Mouse (Mus musculus) small intestine, adult 2 months (tissue): ENCODE measurements around the gene Hydin.

Source experiments
- CTCF ChIP-seq: fragments of 200-500 bp; IDR thresholded peaks from 2 replicates; pipeline ENCODE4 v1.5.1; 2012; ENCODE audit warnings: low read depth, mild to moderate bottlenecking, control low read depth, inconsistent platforms, low read length, moderate library complexity, mixed read lengths; ENCODE audit not compliant: insufficient replicate concordance, insufficient read length; ENCODE audit errors: extremely low read depth
- POLR2A ChIP-seq: fragments of 200-500 bp; IDR thresholded peaks from 2 replicates; pipeline ENCODE4 v1.6.1; 2012; ENCODE audit warnings: low read depth, mild to moderate bottlenecking, control low read depth, inconsistent platforms, low read length, moderate library complexity

DNA sequence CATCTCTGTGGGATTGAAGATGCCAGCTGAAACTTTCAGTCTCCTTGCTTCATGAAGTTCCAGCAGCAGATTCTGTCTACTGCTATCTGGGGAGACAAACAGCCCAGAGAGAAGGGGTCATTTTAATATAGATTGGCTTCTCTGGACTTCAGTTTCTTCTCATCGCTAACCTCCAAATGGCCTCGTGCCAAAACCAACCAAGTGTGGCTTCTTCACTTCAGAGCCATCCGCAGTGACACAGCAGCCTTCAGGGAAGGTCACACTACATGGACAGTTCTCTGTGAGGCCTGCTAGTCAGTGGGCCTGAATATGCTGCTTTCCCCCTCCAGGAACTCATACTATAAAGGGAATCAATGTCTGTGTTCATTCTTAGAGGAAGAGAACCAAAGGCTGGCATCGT is 187.7 kb downstream of the Hydin start:
- TF ChIP-seq CTCF (no peak), POLR2A (no peak)
